26 mouse cellular contexts compared by ENCODE assay signal in genomic region chr16:13740844-13741243, GRCm38 (mm10). TPM values are rescaled to one million over a fixed set of nuclear protein-coding genes. Genes with fewer than 3 reads are reported as not detected.
DNase-seq lines count a peak whose midpoint lies in the region; ATAC-seq and TF ChIP-seq lines count a peak whose summit lies in the region.
"Had no signal": no experiment of that assay in that cellular context is flagged by ENCODE, and none has a peak within 500 bp of the region (broad histone marks: within the 10 kb centered on the region; RNA-seq: fewer than 3 reads in every experiment).

No protein-coding gene starts in this region.

- no peaks in the 10 kb centered on the region; a peak in 1 of 4 replicates for H3K36me3 ChIP-seq in MEL (ENCODE audit: control insufficient read depth in 1 of 2, insufficient read depth in 2 of 2, low read length in 2 of 2)
- no peaks in the 10 kb centered on the region for H3K36me3 ChIP-seq in liver, embryonic 13.5 days
- no peaks in the 10 kb centered on the region for H3K36me3 ChIP-seq in thymus, adult 2 months (ENCODE audit: control insufficient read depth, insufficient read depth, low read length)
- H3K36me3 ChIP-seq: embryonic facial prominence, embryonic 12.5 days; forebrain, embryonic 15.5 days; heart, embryonic 10.5 days; hindbrain, embryonic 13.5 days had no signal

- no peak for TF ChIP-seq RAD21 in MEL (IDR thresholded peaks at IDR 0.05; ENCODE audit: low read depth, low read length)

- intact Hi-C loops in heart, postnatal 10 days (cut with DNase I) = no loop called here

- H3K9ac ChIP-seq in MEL (ENCODE audit: control insufficient read depth, low read depth, low read length, poor library complexity, severe bottlenecking) = no peak overlapping the region
- no peak overlapping the region for H3K9ac ChIP-seq in liver, embryonic 13.5 days
- H3K9ac ChIP-seq: embryonic facial prominence, embryonic 12.5 days; forebrain, embryonic 15.5 days; hindbrain, embryonic 13.5 days had no signal

- no peak overlapping the region for H3K27ac ChIP-seq in MEL (ENCODE audit: control insufficient read depth, low read depth, low read length)
- no peak overlapping the region for H3K27ac ChIP-seq in liver, embryonic 13.5 days
- H3K27ac ChIP-seq in thymus, adult 2 months (ENCODE audit: control insufficient read depth, insufficient read depth, low read length) = no peak overlapping the region
- H3K27ac ChIP-seq: embryonic facial prominence, embryonic 12.5 days; forebrain, embryonic 15.5 days; heart, embryonic 10.5 days; hindbrain, embryonic 13.5 days; hindbrain, postnatal 0 days had no signal

- H3K79me2 ChIP-seq in MEL (ENCODE audit: control insufficient read depth, insufficient read depth, low read length, poor library complexity) = no peaks in the 10 kb centered on the region

- peaks cover 0 to 5% of the 10 kb centered on the region in 2 experiments; a peak in 2 of 4 replicates for H3K4me1 ChIP-seq in MEL (ENCODE audit: control insufficient read depth in 1 of 2, insufficient read depth in 2 of 2, low read length in 2 of 2)
- 0 out of 2 replicates have a peak, but pooled peaks cover 7% of the 10 kb centered on the region for H3K4me1 ChIP-seq in liver, embryonic 13.5 days (replicated peaks)
- no peaks in the 10 kb centered on the region for H3K4me1 ChIP-seq in thymus, adult 2 months (replicated peaks; ENCODE audit: control insufficient read depth, insufficient read depth, low read length)
- H3K4me1 ChIP-seq: embryonic facial prominence, embryonic 12.5 days; forebrain, embryonic 15.5 days; heart, embryonic 10.5 days; hindbrain, embryonic 13.5 days had no signal

- no peaks in the 10 kb centered on the region; a peak in 2 of 4 replicates for H3K27me3 ChIP-seq in MEL (ENCODE audit: control insufficient read depth in 1 of 2, insufficient read depth in 2 of 2, low read length in 2 of 2)
- H3K27me3 ChIP-seq in liver, embryonic 13.5 days = no peaks in the 10 kb centered on the region
- H3K27me3 ChIP-seq in thymus, adult 2 months (ENCODE audit: control insufficient read depth, insufficient read depth, low read length) = no peaks in the 10 kb centered on the region
- H3K27me3 ChIP-seq: embryonic facial prominence, embryonic 12.5 days; forebrain, embryonic 15.5 days; hindbrain, embryonic 13.5 days had no signal

- peak in 1 of 2 experiments; percentile 5; a peak in 1 of 4 replicates for TF ChIP-seq EP300 in MEL (IDR thresholded peaks at IDR 0.05; ENCODE audit: low read depth in 1 of 2, low read length in 2 of 2)

- peak; percentile 75 for DNase-seq in heart, adult 11 months
- DNase-seq in heart, postnatal 10 days = no peak
- DNase-seq in MEL (ENCODE audit: low read depth, low spot score) = peak; percentile 47
- DNase-seq in liver, embryonic 13.5 days = no peak
- no peak for DNase-seq in kidney, postnatal 25 days
- DNase-seq in B cell, adult 2 months = no peak
- no peak for DNase-seq in thymus, adult 2 months
- DNase-seq: adrenal gland, adult 8-10 months; adrenal gland, postnatal 36 days; cerebellum, adult 2 months; cerebellum, postnatal 10 days; gastrocnemius, postnatal 36 days; heart, adult 18-20 months; heart, postnatal 14 days had no signal

- TF ChIP-seq POLR2A in MEL (IDR thresholded peaks at IDR 0.05; ENCODE audit: control insufficient read depth in 1 of 2, insufficient read depth in 1 of 2, low read depth in 1 of 2, low read length in 2 of 2, poor library complexity in 1 of 2) = no peak
- no peak for TF ChIP-seq POLR2A in thymus, adult 2 months (IDR thresholded peaks at IDR 0.05; ENCODE audit: control insufficient read depth, extremely low read depth, insufficient read depth, low read length, poor library complexity)

- ATAC-seq in liver, embryonic 13.5 days (ENCODE audit: low read depth) = 0 out of 2 replicates have a peak, but pooled peaks have one; percentile 41
- peak; percentile 79 for ATAC-seq in megakaryocyte-erythroid progenitor cell, adult 5-6 weeks (replicated peaks; ENCODE audit: low FRiP score, low TSS enrichment, poor library complexity, severe bottlenecking)
- ATAC-seq: forebrain, embryonic 15.5 days; hindbrain, postnatal 0 days had no signal

- no peak overlapping the region for H3K4me3 ChIP-seq in MEL (ENCODE audit: control insufficient read depth in 1 of 2, insufficient read depth in 1 of 2, low read depth in 2 of 2, low read length in 2 of 2)
- H3K4me3 ChIP-seq in liver, embryonic 13.5 days (replicated peaks) = no peak overlapping the region
- H3K4me3 ChIP-seq in thymus, adult 2 months (ENCODE audit: control insufficient read depth, insufficient read depth, low read length) = no peak overlapping the region
- H3K4me3 ChIP-seq: embryonic facial prominence, embryonic 12.5 days; forebrain, embryonic 15.5 days; heart, embryonic 10.5 days; hindbrain, embryonic 13.5 days had no signal

- no peak overlapping the region for H3K4me2 ChIP-seq in liver, embryonic 13.5 days
- H3K4me2 ChIP-seq: embryonic facial prominence, embryonic 12.5 days; forebrain, embryonic 15.5 days; hindbrain, embryonic 13.5 days had no signal

- peak in 1 of 3 experiments; percentile 20; a peak in 2 of 6 replicates for TF ChIP-seq CTCF in MEL (IDR thresholded peaks at IDR 0.05 in 2 of 3, conservative IDR thresholded peaks at IDR 0.05 in 1 of 3; ENCODE audit: control insufficient read depth in 1 of 3, insufficient read depth in 1 of 3, low read depth in 2 of 3, low read length in 3 of 3, poor library complexity in 1 of 3, severe bottlenecking in 1 of 3)
- TF ChIP-seq CTCF in thymus, adult 2 months (IDR thresholded peaks at IDR 0.05; ENCODE audit: borderline replicate concordance, control insufficient read depth, extremely low read depth, insufficient read depth, low read length, poor library complexity) = no peak

- no peaks in the 10 kb centered on the region for H3K9me3 ChIP-seq in MEL (replicated peaks; ENCODE audit: insufficient read depth, low read length)
- H3K9me3 ChIP-seq in liver, embryonic 13.5 days (replicated peaks) = no peaks in the 10 kb centered on the region
- H3K9me3 ChIP-seq: embryonic facial prominence, embryonic 12.5 days; forebrain, embryonic 15.5 days; heart, embryonic 10.5 days; hindbrain, embryonic 13.5 days had no signal

- 36% methylated on average over 2 of the region's 2 CpGs for WGBS in liver, embryonic 13.5 days (ENCODE audit: insufficient replicate concordance)
- 79% methylated on average over 2 of the region's 2 CpGs for WGBS in thymus, adult 2 months

TF ChIP-seq in MEL, 35 proteins besides CTCF, POLR2A, EP300 and RAD21:
- TF ChIP-seq TBP (IDR thresholded peaks at IDR 0.05; ENCODE audit: low read depth, low read length) (no peak), NRF1 (IDR thresholded peaks at IDR 0.05; ENCODE audit: insufficient read depth, low read depth, low read length, poor library complexity, severe bottlenecking) (no peak), NELFE (IDR thresholded peaks at IDR 0.05; ENCODE audit: low read depth, low read length) (no peak), MAZ (IDR thresholded peaks at IDR 0.05; ENCODE audit: low read depth, low read length) (no peak), MAX (IDR thresholded peaks at IDR 0.05; ENCODE audit: low read length) (no peak), HCFC1 (IDR thresholded peaks at IDR 0.05; ENCODE audit: low read depth, low read length) (no peak), USF2 (IDR thresholded peaks at IDR 0.05; ENCODE audit: borderline replicate concordance in 1 of 2, insufficient read depth in 1 of 2, low read depth in 1 of 2, low read length in 2 of 2) (no peak), BHLHE40 (IDR thresholded peaks at IDR 0.05; ENCODE audit: borderline replicate concordance, low read depth, low read length) (no peak), MAFK (IDR thresholded peaks at IDR 0.05; ENCODE audit: borderline replicate concordance, low read depth, low read length) (no peak), CHD2 (IDR thresholded peaks at IDR 0.05; ENCODE audit: low read length) (no peak), ZC3H11A (IDR thresholded peaks at IDR 0.05; ENCODE audit: low read depth, low read length) (no peak), TCF12 (IDR thresholded peaks at IDR 0.05; ENCODE audit: low read depth, low read length) (no peak), RCOR1 (IDR thresholded peaks at IDR 0.05; ENCODE audit: low read depth, low read length) (no peak), KAT2A (conservative IDR thresholded peaks at IDR 0.05; ENCODE audit: low read depth, low read length) (no peak), SIN3A (IDR thresholded peaks at IDR 0.05; ENCODE audit: low read length) (no peak), ZKSCAN1 (IDR thresholded peaks at IDR 0.05; ENCODE audit: low read depth, low read length) (no peak), SMC3 (IDR thresholded peaks at IDR 0.05; ENCODE audit: low read depth, low read length) (no peak), POLR2AphosphoS2 (IDR thresholded peaks at IDR 0.05; ENCODE audit: low read length) (no peak), GABPA (IDR thresholded peaks at IDR 0.05; ENCODE audit: low read depth, low read length) (no peak), E2F4 (IDR thresholded peaks at IDR 0.05; ENCODE audit: borderline replicate concordance, low read depth, low read length) (no peak)

RNA-seq across cellular contexts. Expression of gene Pla2g10, which starts 10.1 kb away (rescaled TPM):
- not detected for total RNA-seq in heart, postnatal 10 days (2021)
- total RNA-seq in MEL (2012; rRNA removed) = not detected in 2 replicates
- polyA plus RNA-seq in MEL (2012; ENCODE audit: insufficient read depth in 1 of 2, insufficient read length in 2 of 2, low read depth in 1 of 2, low replicate concordance in 2 of 2, missing spikeins in 1 of 2) = not detected
- 0.24 TPM in 1 of 2 replicates, not detected in the other for polyA plus RNA-seq in liver, embryonic 13.5 days (2015; fragmentation: Nextera tagmentation; extraction: Ambion mirVana)
- not detected in 2 replicates for total RNA-seq in megakaryocyte-erythroid progenitor cell, adult 5-6 weeks (2014; fragmentation: Nextera tagmentation)
- total RNA-seq in megakaryocyte-erythroid progenitor cell, adult 5-6 weeks (2017) = not detected in 2 replicates
- 0.35 TPM in 1 of 2 replicates, not detected in the other for polyA plus RNA-seq in thymus, adult 2 months (2012; rRNA removed)
- total RNA-seq: adrenal gland, adult 8-10 months; adrenal gland, postnatal 36 days; gastrocnemius, adult 8-10 months; gastrocnemius, postnatal 36 days; heart, adult 18-20 months; heart, postnatal 14 days; hematopoietic stem cell, adult 5-6 weeks; hindbrain, postnatal 0 days had no signal
- polyA plus RNA-seq: C2C12; cerebellum, adult 2 months; cortical plate, adult 2 months; embryonic facial prominence, embryonic 12.5 days; forebrain, embryonic 11.5 days; forebrain, embryonic 15.5 days; heart, embryonic 14.5 days; hindbrain, postnatal 0 days had no signal

RNA-seq across cellular contexts. Expression of gene Rrn3, which starts 39.7 kb away (rescaled TPM):
- 10 to 100 TPM; 42.5 to 47.6 TPM for total RNA-seq in heart, postnatal 10 days (2021)
- total RNA-seq in MEL (2012; rRNA removed) = 78.6 and 92.8 TPM in 2 replicates
- 10 to 100 TPM in 1 of 2 experiments, not detected in 1; 60.0 TPM for polyA plus RNA-seq in MEL (2012; ENCODE audit: insufficient read depth in 1 of 2, insufficient read length in 2 of 2, low read depth in 1 of 2, low replicate concordance in 2 of 2, missing spikeins in 1 of 2)
- 34.9 and 41.0 TPM in 2 replicates for polyA plus RNA-seq in liver, embryonic 13.5 days (2015; fragmentation: Nextera tagmentation; extraction: Ambion mirVana)
- 37.6 and 47.6 TPM in 2 replicates for total RNA-seq in megakaryocyte-erythroid progenitor cell, adult 5-6 weeks (2014; fragmentation: Nextera tagmentation)
- total RNA-seq in megakaryocyte-erythroid progenitor cell, adult 5-6 weeks (2017) = 62.0 and 71.2 TPM in 2 replicates
- polyA plus RNA-seq in thymus, adult 2 months (2012; rRNA removed) = 13.6 and 14.6 TPM in 2 replicates

Comparison
In these comparisons a context has a peak if more than half of its experiments do, and no peak if none do; other contexts are left out.
1. DNase-seq: peak in heart, adult 11 months (single experiment) and MEL (single experiment); none in heart, postnatal 10 days (0 of 2), liver, embryonic 13.5 days (single experiment), kidney, postnatal 25 days (0 of 2), B cell, adult 2 months (0 of 2) and thymus, adult 2 months (single experiment).